Mouse (Mus musculus) stomach, postnatal 0 days (tissue): ENCODE measurements around the gene Nosip.

Source experiments
- CTCF ChIP-seq: IDR thresholded peaks from 2 replicates; pipeline ENCODE4 v1.5.1; 2016; ENCODE audit warnings: antibody characterized with exemption, low read depth, mild to moderate bottlenecking, moderate library complexity
- EP300 ChIP-seq: optimal IDR thresholded peaks from 2 replicates; pipeline ENCODE3; 2016; ENCODE audit warnings: antibody characterized with exemption

DNA sequence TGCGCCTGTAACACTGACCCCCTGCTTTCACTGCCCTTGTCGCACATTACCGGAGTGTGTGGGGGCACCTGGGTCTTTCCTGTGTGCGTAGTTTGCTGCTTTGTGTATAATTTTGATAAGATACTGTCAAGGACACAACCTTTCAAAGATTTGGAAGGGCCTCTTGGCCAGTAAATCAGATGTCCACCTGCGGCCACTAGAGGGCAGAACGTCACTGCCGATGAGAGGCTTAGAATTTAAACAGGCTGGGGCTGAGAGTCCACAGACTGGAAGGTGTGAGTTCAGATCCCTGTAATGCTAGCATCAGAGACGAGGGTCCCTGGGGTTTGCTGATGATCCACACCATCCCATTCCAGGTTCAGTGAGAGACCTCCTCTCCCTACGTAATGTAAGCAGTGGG is 16.3 kb downstream of the Nosip start:
- peak; percentile 90 for TF ChIP-seq CTCF
- TF ChIP-seq EP300: no peak
